Comparison of ENCODE assay signal across 29 mouse cellular contexts in the genomic region with DNA sequence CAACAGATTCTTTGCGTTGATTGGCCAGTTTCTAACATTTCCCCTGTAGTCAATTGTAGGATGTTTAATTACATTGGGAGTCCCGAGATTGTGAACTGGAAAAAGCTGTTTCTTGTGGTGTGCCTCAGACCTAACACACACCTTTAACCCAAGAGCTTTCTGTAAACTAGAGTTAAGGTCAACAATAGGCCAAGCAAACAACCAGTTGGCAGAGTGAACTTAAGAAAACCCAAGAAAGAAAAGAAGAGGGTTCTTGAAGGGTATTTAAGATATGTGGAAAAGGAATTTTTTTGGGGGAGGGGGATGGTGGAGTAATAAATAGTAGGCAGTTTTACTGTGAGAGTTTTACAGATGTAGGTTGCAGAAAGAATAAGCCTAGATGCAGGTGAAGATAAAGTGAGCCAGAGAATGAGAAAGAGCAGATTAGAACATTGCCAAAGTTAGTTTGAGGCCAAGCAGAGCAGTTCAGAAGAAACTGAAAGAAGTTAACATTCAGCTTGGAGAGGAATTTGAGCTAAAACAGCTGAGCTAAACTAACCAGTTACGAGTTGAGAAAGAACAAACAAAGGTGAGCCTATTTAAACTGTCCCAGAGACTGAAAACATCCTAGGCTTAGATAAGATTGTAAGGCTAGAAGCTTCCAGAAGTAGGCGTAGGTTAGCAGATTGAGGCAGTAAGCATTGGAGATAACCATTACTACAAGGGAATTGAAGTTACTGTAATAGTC. TPM values are rescaled to one million over a fixed set of nuclear protein-coding genes. Genes with fewer than 3 reads are reported as not detected.
A peak's percentile ranks its signal among the peaks of the same experiment; 100 is the strongest.
DNase-seq lines count a peak whose midpoint lies in the region; ATAC-seq and TF ChIP-seq lines count a peak whose summit lies in the region.
"Had no signal": no experiment of that assay in that cellular context is flagged by ENCODE, and none has a peak within 500 bp of the region (broad histone marks: within the 10 kb centered on the region; RNA-seq: fewer than 3 reads in every experiment).

No protein-coding gene starts in this region.

- TF ChIP-seq EP300 in stomach, postnatal 0 days (optimal IDR thresholded peaks at IDR 0.05) = no peak

- H3K27me3 ChIP-seq in liver, embryonic 16.5 days (ENCODE audit: control insufficient read depth, insufficient read depth, low read depth, low read length) = no peaks in the 10 kb centered on the region
- H3K27me3 ChIP-seq in stomach, postnatal 0 days (ENCODE audit: control insufficient read depth, insufficient read depth, low read length) = no peaks in the 10 kb centered on the region
- H3K27me3 ChIP-seq: embryonic facial prominence, embryonic 13.5 days; forebrain, embryonic 13.5 days; heart, embryonic 13.5 days had no signal

- ATAC-seq in liver, embryonic 16.5 days (ENCODE audit: low read depth) = peak; percentile 21; the same call in 1 of the 2 replicates
- peak; percentile 77 for ATAC-seq in stomach, postnatal 0 days (ENCODE audit: low FRiP score, low TSS enrichment)
- ATAC-seq: activated CD4-positive, CD25-positive, alpha-beta regulatory T cell, adult 4 months; CD4-positive, CD25-positive, alpha-beta regulatory T cell, adult 4 months; forebrain, embryonic 13.5 days; forebrain, embryonic 16.5 days had no signal

- WGBS in liver, embryonic 16.5 days (ENCODE audit: insufficient replicate concordance) = 72% methylated on average over 4 of the region's 4 CpGs
- 56% methylated on average over 4 of the region's 4 CpGs for WGBS in stomach, postnatal 0 days

- no peak overlapping the region for H3K9ac ChIP-seq in liver, embryonic 16.5 days (ENCODE audit: low read depth, low read length)
- no peak overlapping the region for H3K9ac ChIP-seq in stomach, postnatal 0 days (ENCODE audit: low read length)
- H3K9ac ChIP-seq: embryonic facial prominence, embryonic 13.5 days; forebrain, embryonic 13.5 days; heart, embryonic 13.5 days; hindbrain, embryonic 14.5 days had no signal

- no peak overlapping the region for H3K27ac ChIP-seq in liver, embryonic 16.5 days (ENCODE audit: low read length)
- H3K27ac ChIP-seq in stomach, postnatal 0 days (replicated peaks) = 0 out of 2 replicates have a peak overlapping the region, but pooled peaks have one; percentile 30
- H3K27ac ChIP-seq: embryonic facial prominence, embryonic 10.5 days; embryonic facial prominence, embryonic 13.5 days; forebrain, embryonic 13.5 days; heart, adult 2 months; heart, embryonic 10.5 days; heart, embryonic 13.5 days; hindbrain, embryonic 14.5 days had no signal

- no peaks in the 10 kb centered on the region for H3K9me3 ChIP-seq in liver, embryonic 16.5 days (replicated peaks; ENCODE audit: control insufficient read depth, low read length)
- no peaks in the 10 kb centered on the region for H3K9me3 ChIP-seq in stomach, postnatal 0 days (ENCODE audit: control insufficient read depth, low read length)
- H3K9me3 ChIP-seq: embryonic facial prominence, embryonic 10.5 days; forebrain, embryonic 13.5 days; heart, embryonic 10.5 days; heart, embryonic 13.5 days had no signal

- H3K4me1 ChIP-seq in liver, embryonic 16.5 days (ENCODE audit: control insufficient read depth, low read depth, low read length) = peaks cover 4% of the 10 kb centered on the region; the same call in 1 of the 2 replicates
- no peaks in the 10 kb centered on the region for H3K4me1 ChIP-seq in stomach, postnatal 0 days (replicated peaks; ENCODE audit: control insufficient read depth, insufficient read depth)
- H3K4me1 ChIP-seq: embryonic facial prominence, embryonic 10.5 days; embryonic facial prominence, embryonic 13.5 days; forebrain, embryonic 13.5 days; heart, embryonic 10.5 days; heart, embryonic 13.5 days had no signal

- H3K36me3 ChIP-seq in liver, embryonic 16.5 days (ENCODE audit: control insufficient read depth, insufficient read depth) = no peaks in the 10 kb centered on the region
- no peaks in the 10 kb centered on the region for H3K36me3 ChIP-seq in stomach, postnatal 0 days (ENCODE audit: control insufficient read depth, insufficient read depth, low read length)

- no peak overlapping the region for H3K4me2 ChIP-seq in liver, embryonic 16.5 days (ENCODE audit: low read depth, low read length)
- no peak overlapping the region for H3K4me2 ChIP-seq in stomach, postnatal 0 days (replicated peaks; ENCODE audit: low read depth)
- H3K4me2 ChIP-seq: embryonic facial prominence, embryonic 13.5 days; forebrain, embryonic 13.5 days; heart, embryonic 13.5 days; hindbrain, embryonic 14.5 days had no signal

- DNase-seq in liver (no peak), adipocyte (ENCODE audit: low spot score) (peak; percentile 62)
- peak; percentile 14 for DNase-seq in lung, postnatal 25 days (ENCODE audit: low spot score)
- no peak for DNase-seq in lung, postnatal 14 days
- no peak for DNase-seq in stomach, postnatal 0 days (ENCODE audit: low spot score)
- DNase-seq in urinary bladder, adult 2 months (ENCODE audit: low spot score) = no peak
- DNase-seq in right cerebral cortex, adult 2 months (ENCODE audit: low spot score in 2 of 2) = no peak
- DNase-seq: adrenal gland, adult 2 months; adrenal gland, postnatal 14 days; cerebellum, adult 11 months; cerebellum, adult 2 months; cerebellum, adult 9-11 months; cerebellum, postnatal 25 days; gastrocnemius, postnatal 10 days; gastrocnemius, postnatal 36 days; heart, adult 2 months; heart, postnatal 14 days; heart, postnatal 4 days had no signal

- no peak overlapping the region for H3K4me3 ChIP-seq in liver, embryonic 16.5 days (ENCODE audit: low read depth, low read length)
- H3K4me3 ChIP-seq in stomach, postnatal 0 days (ENCODE audit: low read depth, low read length) = no peak overlapping the region
- H3K4me3 ChIP-seq: embryonic facial prominence, embryonic 10.5 days; embryonic facial prominence, embryonic 13.5 days; erythroblast, embryonic 14.5 days; forebrain, embryonic 13.5 days; heart, adult 2 months; heart, embryonic 10.5 days; heart, embryonic 13.5 days had no signal

- TF ChIP-seq CTCF in stomach, postnatal 0 days (IDR thresholded peaks at IDR 0.05; ENCODE audit: low read depth) = peak; percentile 13; the same call in 1 of the 2 replicates

RNA-seq across cellular contexts. Expression of a gene that starts 25.8 kb away (rescaled TPM):
- polyA plus RNA-seq in liver, embryonic 16.5 days (2015; fragmentation: Nextera tagmentation; extraction: Ambion mirVana) = 21.9 and 24.4 TPM in 2 replicates
- polyA plus RNA-seq in stomach, postnatal 0 days (2015; fragmentation: Nextera tagmentation; extraction: Ambion mirVana) = 32.9 and 33.4 TPM in 2 replicates
- polyA plus RNA-seq in urinary bladder, adult 2 months (2012; rRNA removed) = 28.6 and 36.1 TPM in 2 replicates

Comparison
In these comparisons a context has a peak if more than half of its experiments do, and no peak if none do; other contexts are left out.
1. DNase-seq: peak in lung, postnatal 25 days (single experiment) and adipocyte (single experiment); none in liver (single experiment), lung, postnatal 14 days (single experiment), stomach, postnatal 0 days (single experiment), urinary bladder, adult 2 months (single experiment) and right cerebral cortex, adult 2 months (0 of 2).